Mouse (Mus musculus) ovary, postnatal 14 days (tissue): ENCODE data around the gene A730009L09Rik.

Source experiments
- DNase-seq: peaks from one replicate; pipeline ENCODE4 v3.0.0; 2022; ENCODE audit warnings: low spot score

Gene A730009L09Rik

GRCm38 (mm10) chr16:84514821-84515220 lies at the start of gene A730009L09Rik:
TSS of gene A730009L09Rik (plus strand) at chr16:84515121.
- no peak for DNase-seq

- no peak for DNase-seq
These were observed 49.2 kb upstream of the A730009L09Rik start for GRCm38 (mm10) chr16:84465581-84466165.

GRCm38 (mm10) chr16:84468898-84469297 lies 46.0 kb upstream of the A730009L09Rik start:
- DNase-seq, result no peak

GRCm38 (mm10) chr16:84469994-84470393 lies 44.9 kb upstream of the A730009L09Rik start:
- no peak for DNase-seq

GRCm38 (mm10) chr16:84473406-84473805 lies 41.5 kb upstream of the A730009L09Rik start:
- no peak for DNase-seq

GRCm38 (mm10) chr16:84474712-84475111 lies 40.2 kb upstream of the A730009L09Rik start:
- no peak for DNase-seq

GRCm38 (mm10) chr16:84476948-84477347 lies 38.0 kb upstream of the A730009L09Rik start:
- DNase-seq, result no peak

GRCm38 (mm10) chr16:84477528-84477927 lies 37.4 kb upstream of the A730009L09Rik start:
- no peak for DNase-seq

- no peak for DNase-seq
These were observed 37.0 kb upstream of the A730009L09Rik start for GRCm38 (mm10) chr16:84477952-84478351.

GRCm38 (mm10) chr16:84485931-84486330 lies 29.0 kb upstream of the A730009L09Rik start:
- DNase-seq, result no peak

GRCm38 (mm10) chr16:84494818-84495217 lies 20.1 kb upstream of the A730009L09Rik start:
- no peak for DNase-seq

- peak; percentile 8 for DNase-seq
These were observed 19.5 kb upstream of the A730009L09Rik start for GRCm38 (mm10) chr16:84495438-84495837.

GRCm38 (mm10) chr16:84507681-84508080 lies 7.2 kb upstream of the A730009L09Rik start:
- DNase-seq, result no peak

- no peak for DNase-seq
These were observed 7.2 kb downstream of the A730009L09Rik start for GRCm38 (mm10) chr16:84521975-84522635.

- no peak for DNase-seq
These were observed 8.1 kb downstream of the A730009L09Rik start for GRCm38 (mm10) chr16:84523061-84523460.

- peak; percentile 21 for DNase-seq
These were observed 12.5 kb downstream of the A730009L09Rik start for GRCm38 (mm10) chr16:84527375-84527774.

- DNase-seq, result no peak
These were observed 17.9 kb downstream of the A730009L09Rik start for GRCm38 (mm10) chr16:84532803-84533202.

GRCm38 (mm10) chr16:84546059-84546458 lies 31.1 kb downstream of the A730009L09Rik start:
- DNase-seq, result no peak

GRCm38 (mm10) chr16:84549122-84549521 lies 34.2 kb downstream of the A730009L09Rik start:
- no peak for DNase-seq

- DNase-seq, result no peak
These were observed 35.5 kb downstream of the A730009L09Rik start for GRCm38 (mm10) chr16:84550445-84550844.

GRCm38 (mm10) chr16:84553981-84554380 lies 39.1 kb downstream of the A730009L09Rik start:
- DNase-seq, result no peak

- no peak for DNase-seq
These were observed 43.4 kb downstream of the A730009L09Rik start for GRCm38 (mm10) chr16:84558113-84558917.
